In the genomic region with DNA sequence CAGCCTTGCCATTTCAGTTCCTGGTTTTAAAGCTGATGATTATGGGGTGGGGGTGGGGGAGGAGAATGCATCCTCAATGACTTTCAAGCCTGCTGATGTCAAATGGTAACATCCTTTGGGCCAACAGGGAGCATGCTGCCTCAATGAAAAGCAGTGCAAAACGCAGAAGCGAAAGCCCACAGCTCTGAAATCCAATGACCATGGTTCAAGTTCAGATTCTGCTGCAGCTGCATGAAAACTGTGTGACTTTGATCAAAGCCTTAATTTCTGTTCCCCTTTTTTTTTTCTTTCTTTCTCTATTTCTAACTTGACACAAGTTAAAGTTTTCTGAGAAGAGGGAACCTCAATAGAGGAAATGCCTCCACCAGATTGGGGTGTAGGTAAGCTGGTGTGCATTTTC, we compare ENCODE assay signal across 30 mouse cellular contexts.
A peak's percentile ranks its signal among the peaks of the same experiment; 100 is the strongest.
DNase-seq lines count a peak whose midpoint lies in the region; ATAC-seq lines count a peak whose summit lies in the region.
"Had no signal": no experiment of that assay in that cellular context is flagged by ENCODE, and none has a peak within 500 bp of the region (broad histone marks: within the 10 kb centered on the region; RNA-seq: fewer than 3 reads in every experiment).

No protein-coding gene starts in this region.

- no peaks in the 10 kb centered on the region for H3K9me3 ChIP-seq in hindbrain, embryonic 12.5 days (replicated peaks)
- H3K9me3 ChIP-seq: G1E; heart, embryonic 15.5 days; hindbrain, embryonic 13.5 days; liver, embryonic 15.5 days; lung, embryonic 15.5 days; midbrain, embryonic 15.5 days had no signal

- no peak overlapping the region for H3K27ac ChIP-seq in hindbrain, embryonic 12.5 days
- H3K27ac ChIP-seq: gastrocnemius, adult 2 months; heart, embryonic 15.5 days; hindbrain, embryonic 13.5 days; layer of hippocampus, adult 2 months; liver, embryonic 15.5 days; lung, embryonic 15.5 days; midbrain, embryonic 10.5 days; midbrain, embryonic 15.5 days had no signal

- H3K4me1 ChIP-seq in hindbrain, embryonic 12.5 days = no peaks in the 10 kb centered on the region
- H3K4me1 ChIP-seq: heart, embryonic 15.5 days; hindbrain, embryonic 13.5 days; liver, embryonic 15.5 days; lung, embryonic 15.5 days; midbrain, embryonic 10.5 days; midbrain, embryonic 15.5 days had no signal

- WGBS in hindbrain, embryonic 12.5 days = 85% methylated on average over 2 of the region's 2 CpGs

- peak; percentile 46 to 55 for DNase-seq in spleen, postnatal 36 days (ENCODE audit: low spot score in 2 of 2)
- no peak for DNase-seq in spleen, adult 12 weeks (ENCODE audit: low spot score)
- DNase-seq in layer of hippocampus, postnatal 36 days = no peak
- DNase-seq in ovary, postnatal 36 days (ENCODE audit: low spot score) = no peak
- DNase-seq: adrenal gland, postnatal 10 days; cerebellum, adult 11 months; cerebellum, adult 9-11 months; gastrocnemius, adult 2 months; gastrocnemius, postnatal 36 days; kidney, adult 11 months; kidney, postnatal 25 days; left cerebral cortex, postnatal 4 days; lung, postnatal 4 days; right cerebral cortex, postnatal 4 days; thymus, adult 2 months; thymus, postnatal 36 days had no signal

- no peak overlapping the region for H3K4me3 ChIP-seq in hindbrain, embryonic 12.5 days
- H3K4me3 ChIP-seq: erythroblast, embryonic 14.5 days; gastrocnemius, adult 2 months; heart, embryonic 15.5 days; hindbrain, embryonic 13.5 days; layer of hippocampus, adult 2 months; liver, embryonic 15.5 days; lung, embryonic 15.5 days; midbrain, embryonic 10.5 days; midbrain, embryonic 15.5 days had no signal

- H3K36me3 ChIP-seq in hindbrain, embryonic 12.5 days = no peaks in the 10 kb centered on the region
- H3K36me3 ChIP-seq: G1E; heart, embryonic 15.5 days; hindbrain, embryonic 13.5 days; liver, embryonic 15.5 days; lung, embryonic 15.5 days; midbrain, embryonic 10.5 days; midbrain, embryonic 15.5 days had no signal

- peak; percentile 92 for ATAC-seq in common myeloid progenitor, adult 5-6 weeks (replicated peaks; ENCODE audit: low read depth, poor library complexity, severe bottlenecking)
- ATAC-seq in megakaryocyte progenitor cell, adult 5-6 weeks (replicated peaks; ENCODE audit: poor library complexity) = peak; percentile 96
- ATAC-seq in hindbrain, embryonic 12.5 days (ENCODE audit: low FRiP score) = no peak
- ATAC-seq: forebrain, embryonic 16.5 days; midbrain, embryonic 15.5 days; Patski had no signal

- H3K27me3 ChIP-seq in hindbrain, embryonic 12.5 days = no peaks in the 10 kb centered on the region
- H3K27me3 ChIP-seq: heart, embryonic 15.5 days; hindbrain, embryonic 13.5 days; liver, embryonic 15.5 days; lung, embryonic 15.5 days; midbrain, embryonic 15.5 days; Patski had no signal

- H3K4me2 ChIP-seq in hindbrain, embryonic 12.5 days (replicated peaks) = no peak overlapping the region
- H3K4me2 ChIP-seq: heart, embryonic 15.5 days; hindbrain, embryonic 13.5 days; liver, embryonic 15.5 days; lung, embryonic 15.5 days; midbrain, embryonic 15.5 days had no signal

- no peak overlapping the region for H3K9ac ChIP-seq in hindbrain, embryonic 12.5 days
- H3K9ac ChIP-seq: heart, embryonic 15.5 days; hindbrain, embryonic 13.5 days; liver, embryonic 15.5 days; lung, embryonic 15.5 days; midbrain, embryonic 15.5 days had no signal

Comparison
In these comparisons a context has a peak if more than half of its experiments do, and no peak if none do; other contexts are left out.
1. DNase-seq: peak in spleen, postnatal 36 days (2 of 2); none in spleen, adult 12 weeks (single experiment), layer of hippocampus, postnatal 36 days (0 of 2) and ovary, postnatal 36 days (single experiment).